In the genomic region with DNA sequence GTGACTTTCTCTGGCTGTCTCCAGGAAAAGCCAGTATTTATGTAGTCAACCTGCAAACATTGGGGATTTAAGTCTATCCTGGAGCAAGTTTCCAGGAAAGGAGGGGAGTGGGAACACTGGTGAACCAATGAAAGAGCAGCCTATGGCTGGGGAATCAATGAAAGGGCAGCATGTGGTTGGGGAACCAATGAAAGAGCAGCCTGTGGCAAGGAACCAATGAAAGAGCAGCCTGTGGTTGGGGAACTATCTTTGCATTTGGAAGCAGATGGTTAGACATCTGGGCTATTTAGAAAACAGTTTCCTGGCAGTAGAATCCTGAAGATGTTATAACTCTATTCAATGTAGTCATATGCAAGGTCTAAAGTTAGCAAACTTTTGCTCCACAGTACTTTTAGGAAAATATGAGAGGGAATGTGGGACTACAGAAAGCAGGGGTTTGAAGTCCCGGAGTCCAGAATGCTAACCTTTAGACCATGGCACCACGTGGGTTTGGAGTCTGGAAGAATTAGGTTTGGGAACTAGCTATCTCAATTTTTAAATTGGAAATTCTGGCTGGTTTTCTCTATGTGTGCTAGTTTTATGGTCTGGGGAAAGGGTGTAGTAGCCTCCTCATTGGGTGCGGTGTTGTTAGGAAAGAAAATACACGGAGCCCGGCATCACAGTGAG, we compare ENCODE assay signal across 16 mouse cellular contexts. TPM values are rescaled to one million over a fixed set of nuclear protein-coding genes. Genes with fewer than 3 reads are reported as not detected.
DNase-seq lines count a peak whose midpoint lies in the region; TF ChIP-seq lines count a peak whose summit lies in the region.
"Had no signal": no experiment of that assay in that cellular context is flagged by ENCODE, and none has a peak within 500 bp of the region (broad histone marks: within the 10 kb centered on the region; RNA-seq: fewer than 3 reads in every experiment).

No protein-coding gene starts in this region.

- intact Hi-C loops in left cerebral cortex, postnatal 14 days (cut with DNase I): no loop called here

- peak; percentile 39 to 50 for DNase-seq in kidney, postnatal 36 days
- DNase-seq in kidney, postnatal 10 days: no peak
- DNase-seq in left cerebral cortex, postnatal 14 days (ENCODE audit: low spot score in 2 of 2): peak; percentile 29 to 55
- no peak for DNase-seq in left cerebral cortex, adult 8-10 months (ENCODE audit: low spot score in 2 of 2)
- peak; percentile 20 for DNase-seq in brain, embryonic 14.5 days (ENCODE audit: low read depth)
- DNase-seq in telencephalon, adult 2 months (ENCODE audit: low read depth, low spot score): peak; percentile 72
- DNase-seq in thymus, postnatal 36 days: no peak
- DNase-seq: adrenal gland, postnatal 10 days; cerebellum, postnatal 10 days; gastrocnemius, postnatal 10 days; heart, postnatal 10 days; liver, postnatal 0 days; thymus, adult 18-20 months; thymus, postnatal 4 days had no signal

- TF ChIP-seq CTCF in brain, embryonic 14.5 days (IDR thresholded peaks at IDR 0.05; ENCODE audit: borderline replicate concordance, extremely low read depth, insufficient read depth, insufficient read length): no peak

- TF ChIP-seq POLR2A in brain, embryonic 14.5 days (IDR thresholded peaks at IDR 0.05; ENCODE audit: borderline replicate concordance, extremely low read depth, insufficient read depth, insufficient read length, poor library complexity, severe bottlenecking): no peak

RNA-seq across cellular contexts. Expression of gene Serp2, which starts 16.6 kb away (rescaled TPM):
- total RNA-seq in left cerebral cortex, postnatal 14 days (2021): 100 to 1,000 TPM; 161 to 172 TPM
- total RNA-seq in left cerebral cortex, adult 8-10 months (2022): 100 to 1,000 TPM; 143 to 176 (median 163) TPM
- polyA plus RNA-seq in brain, embryonic 14.5 days (2012; rRNA removed): 115 and 121 TPM in 2 replicates
- total RNA-seq: granulocyte monocyte progenitor cell, adult 5-6 weeks had no signal
- polyA plus RNA-seq: macrophage had no signal

Comparison
In these comparisons a context has a peak if more than half of its experiments do, and no peak if none do; other contexts are left out.
1. DNase-seq: peak in kidney, postnatal 36 days (2 of 2), left cerebral cortex, postnatal 14 days (2 of 2), brain, embryonic 14.5 days (single experiment) and telencephalon, adult 2 months (single experiment); none in kidney, postnatal 10 days (single experiment), left cerebral cortex, adult 8-10 months (0 of 2) and thymus, postnatal 36 days (0 of 2).